Mouse (Mus musculus): ENCODE measurements around the gene BC025920. TPM values are rescaled to one million over a fixed set of nuclear protein-coding genes. Genes with fewer than 3 reads are reported as not detected.
A peak's percentile ranks its signal among the peaks of the same experiment; 100 is the strongest.

The BC025920 gene
- polyA plus RNA-seq, 1 experiment from 2014 or later, result 1.8 TPM

- 0 out of 2 replicates have a peak, but pooled peaks cover 4% of the 10 kb centered on the region for H3K27me3 ChIP-seq
- no peak overlapping the region for H3K4me3 ChIP-seq
- no peaks in the 10 kb centered on the region for H3K4me1 ChIP-seq (replicated peaks)
- H3K4me2 ChIP-seq, result no peak overlapping the region
- H3K9me3 ChIP-seq, result no peaks in the 10 kb centered on the region
- no peak overlapping the region for H3K27ac ChIP-seq
- no peak for ATAC-seq (ENCODE audit: low FRiP score)
- H3K36me3 ChIP-seq, result peaks cover 5% of the 10 kb centered on the region; the same call in 1 of the 2 replicates
- H3K9ac ChIP-seq, result no peak overlapping the region
- 63% methylated on average over 6 of the region's 6 CpGs for WGBS
Measured at GRCm38 (mm10) chr10:81615486-81615885, 9.4 kb downstream of the BC025920 start.

DNA sequence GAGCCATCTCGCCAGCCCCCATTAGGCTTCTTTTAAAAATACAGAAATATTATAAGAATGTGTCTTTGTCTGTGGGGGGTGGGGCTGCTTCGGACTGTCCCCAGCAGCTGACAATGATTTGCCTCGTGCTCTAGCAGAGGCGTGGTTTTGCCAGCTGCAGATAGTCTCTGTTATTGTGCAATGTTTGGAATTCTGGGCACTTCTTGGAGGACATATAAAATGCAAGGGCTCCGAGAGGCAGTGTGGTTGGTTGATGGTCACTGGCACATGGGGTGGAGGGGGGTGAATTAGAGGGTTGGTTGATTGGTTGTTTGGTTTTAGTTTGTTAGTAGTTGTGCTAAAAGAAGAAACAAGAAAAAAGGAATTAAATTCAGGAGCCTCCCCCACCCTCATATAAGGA lies 13.9 kb downstream of the BC025920 start:
- no peak for ATAC-seq (ENCODE audit: low FRiP score)
- no peaks in the 10 kb centered on the region for H3K4me1 ChIP-seq (replicated peaks)
- H3K4me2 ChIP-seq, result no peak overlapping the region
- no peak overlapping the region for H3K9ac ChIP-seq
- no peak overlapping the region for H3K27ac ChIP-seq
- H3K36me3 ChIP-seq, result peaks cover 47% of the 10 kb centered on the region
- H3K9me3 ChIP-seq, result no peaks in the 10 kb centered on the region
- no peaks in the 10 kb centered on the region for H3K27me3 ChIP-seq
- 93% methylated on average over 5 of the region's 5 CpGs for WGBS
- no peak overlapping the region for H3K4me3 ChIP-seq

GRCm38 (mm10) chr10:81620786-81621185 lies 14.7 kb downstream of the BC025920 start:
- no peak for ATAC-seq (ENCODE audit: low FRiP score)
- peaks cover 55% of the 10 kb centered on the region for H3K36me3 ChIP-seq
- 62% methylated on average over 9 of the region's 9 CpGs for WGBS

DNA sequence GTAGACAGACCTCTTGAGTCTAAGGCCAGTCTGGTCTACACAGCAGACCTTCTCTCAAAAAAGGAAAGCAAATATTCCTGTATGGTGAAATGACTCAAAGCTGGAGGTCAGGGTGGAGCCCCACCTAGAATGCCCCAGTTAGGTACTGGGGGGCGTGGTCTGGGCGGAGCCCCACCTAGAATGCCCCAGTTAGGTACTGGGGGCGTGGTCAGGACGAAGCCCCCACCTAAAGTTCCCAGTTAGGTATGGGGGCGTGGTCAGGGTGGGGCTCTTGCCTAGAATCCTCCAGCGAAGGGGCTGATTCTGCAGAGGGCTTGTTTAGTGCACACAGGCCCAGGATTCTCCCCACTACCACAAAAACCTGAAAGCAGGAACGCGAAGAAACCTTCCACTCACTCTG lies 17.4 kb downstream of the BC025920 start:
- no peak for ATAC-seq (ENCODE audit: low FRiP score)
- no peaks in the 10 kb centered on the region for H3K27me3 ChIP-seq
- H3K36me3 ChIP-seq, result peaks cover 61% of the 10 kb centered on the region
- H3K9ac ChIP-seq, result no peak overlapping the region
- H3K4me3 ChIP-seq, result no peak overlapping the region
- peaks cover 26% of the 10 kb centered on the region for H3K4me1 ChIP-seq (replicated peaks)
- no peak overlapping the region for H3K27ac ChIP-seq
- no peaks in the 10 kb centered on the region for H3K9me3 ChIP-seq
- 60% methylated on average over 8 of the region's 8 CpGs for WGBS
- no peak overlapping the region for H3K4me2 ChIP-seq

More at GRCm38 (mm10) chr10:81620786-81621185, 14.7 kb downstream of the BC025920 start:
- H3K4me2 ChIP-seq, result no peak overlapping the region
- no peak overlapping the region for H3K4me3 ChIP-seq
- no peaks in the 10 kb centered on the region for H3K9me3 ChIP-seq
- H3K9ac ChIP-seq, result no peak overlapping the region
- no peaks in the 10 kb centered on the region for H3K27me3 ChIP-seq
- no peak overlapping the region for H3K27ac ChIP-seq
- H3K4me1 ChIP-seq (replicated peaks), result peaks cover 4% of the 10 kb centered on the region

GRCm38 (mm10) chr10:81626101-81626993 lies 20.3 kb downstream of the BC025920 start:
- peaks cover 48% of the 10 kb centered on the region for H3K36me3 ChIP-seq
- peaks cover 27% of the 10 kb centered on the region for H3K4me1 ChIP-seq (replicated peaks)
- H3K27me3 ChIP-seq, result peaks cover 10% of the 10 kb centered on the region
- peak; percentile 2; the same call in 1 of the 2 replicates for ATAC-seq (ENCODE audit: low FRiP score)
- WGBS, result 93% methylated on average over 22 of the region's 22 CpGs
- H3K27ac ChIP-seq, result peak overlapping the region; percentile 91; the same call in 1 of the 2 replicates
- no peaks in the 10 kb centered on the region for H3K9me3 ChIP-seq
- H3K4me2 ChIP-seq, result peak overlapping the region; percentile 88
- H3K4me3 ChIP-seq, result peak overlapping the region; percentile 72
- H3K9ac ChIP-seq, result peak overlapping the region; percentile 85

- WGBS, result 6% methylated on average over 40 of the region's 40 CpGs
- Histone ChIP-seq H3K36me3 (peaks cover 40% of the 10 kb centered on the region), H3K4me3 (peak within 1 kb of the TSS; percentile 72), H3K27me3 (peaks cover 14% of the 10 kb centered on the region), H3K4me1 (replicated peaks) (peaks cover 27% of the 10 kb centered on the region), H3K27ac (peak within 1 kb of the TSS; percentile 91), H3K9ac (peak within 1 kb of the TSS; percentile 85), H3K9me3 (no peaks in the 10 kb centered on the region), H3K4me2 (peak within 1 kb of the TSS; percentile 88)
- peak; percentile 88 for ATAC-seq (ENCODE audit: low FRiP score)
Measured at GRCm38 (mm10) chr10:81626994-81627835, 21.1 kb downstream of the BC025920 start, which contains the start of gene Sirt6. Sirt6 (minus strand) TSS chr10:81627797.

- Histone ChIP-seq H3K4me1 (replicated peaks) (peaks cover 27% of the 10 kb centered on the region), H3K4me2 (peak overlapping the region; percentile 88), H3K27ac (peak overlapping the region; percentile 91), H3K36me3 (peaks cover 34% of the 10 kb centered on the region), H3K27me3 (peaks cover 16% of the 10 kb centered on the region), H3K9ac (peak overlapping the region; percentile 85), H3K9me3 (no peaks in the 10 kb centered on the region), H3K4me3 (peak overlapping the region; percentile 72)
- 65% methylated on average over 7 of the region's 7 CpGs for whole genome bisulfite sequencing
- peak; percentile 49 for ATAC-seq (ENCODE audit: low FRiP score)
Measured at GRCm38 (mm10) chr10:81627836-81628220, 21.8 kb downstream of the BC025920 start.

DNA sequence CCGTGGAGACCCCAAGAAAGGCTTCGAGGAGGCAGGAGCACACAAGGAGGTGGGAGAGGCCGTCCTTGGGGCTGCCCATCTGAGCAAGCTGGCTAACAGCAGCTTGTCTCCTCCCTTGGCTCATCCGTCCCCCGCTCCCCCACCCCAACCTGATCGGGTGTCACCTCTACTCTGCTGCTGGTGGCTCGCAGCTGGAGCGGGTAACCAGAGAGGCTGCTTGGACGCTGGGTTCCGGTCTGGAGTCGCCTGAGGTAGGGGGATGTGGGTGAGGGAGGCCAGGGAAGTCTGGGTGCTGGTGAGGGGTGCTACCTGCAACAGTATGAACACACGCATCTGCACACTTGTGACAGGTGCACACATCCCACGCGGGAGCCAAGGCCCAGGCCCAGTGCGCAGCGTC lies 22.3 kb downstream of the BC025920 start, which contains the start of gene Ankrd24:
Gene Ankrd24, plus strand, starts transcription at position 151 of the 400 bp plus-strand sequence.
- Histone ChIP-seq H3K4me3 (peak within 1 kb of the TSS; percentile 72), H3K4me1 (replicated peaks) (peaks cover 31% of the 10 kb centered on the region), H3K9ac (peak within 1 kb of the TSS; percentile 85), H3K27me3 (peaks cover 16% of the 10 kb centered on the region), H3K4me2 (peak within 1 kb of the TSS; percentile 88), H3K9me3 (no peaks in the 10 kb centered on the region), H3K36me3 (peaks cover 30% of the 10 kb centered on the region), H3K27ac (peak within 1 kb of the TSS; percentile 91)
- WGBS, result 82% methylated on average over 16 of the region's 16 CpGs
- peak; percentile 14; the same call in 1 of the 2 replicates for ATAC-seq (ENCODE audit: low FRiP score)

DNA sequence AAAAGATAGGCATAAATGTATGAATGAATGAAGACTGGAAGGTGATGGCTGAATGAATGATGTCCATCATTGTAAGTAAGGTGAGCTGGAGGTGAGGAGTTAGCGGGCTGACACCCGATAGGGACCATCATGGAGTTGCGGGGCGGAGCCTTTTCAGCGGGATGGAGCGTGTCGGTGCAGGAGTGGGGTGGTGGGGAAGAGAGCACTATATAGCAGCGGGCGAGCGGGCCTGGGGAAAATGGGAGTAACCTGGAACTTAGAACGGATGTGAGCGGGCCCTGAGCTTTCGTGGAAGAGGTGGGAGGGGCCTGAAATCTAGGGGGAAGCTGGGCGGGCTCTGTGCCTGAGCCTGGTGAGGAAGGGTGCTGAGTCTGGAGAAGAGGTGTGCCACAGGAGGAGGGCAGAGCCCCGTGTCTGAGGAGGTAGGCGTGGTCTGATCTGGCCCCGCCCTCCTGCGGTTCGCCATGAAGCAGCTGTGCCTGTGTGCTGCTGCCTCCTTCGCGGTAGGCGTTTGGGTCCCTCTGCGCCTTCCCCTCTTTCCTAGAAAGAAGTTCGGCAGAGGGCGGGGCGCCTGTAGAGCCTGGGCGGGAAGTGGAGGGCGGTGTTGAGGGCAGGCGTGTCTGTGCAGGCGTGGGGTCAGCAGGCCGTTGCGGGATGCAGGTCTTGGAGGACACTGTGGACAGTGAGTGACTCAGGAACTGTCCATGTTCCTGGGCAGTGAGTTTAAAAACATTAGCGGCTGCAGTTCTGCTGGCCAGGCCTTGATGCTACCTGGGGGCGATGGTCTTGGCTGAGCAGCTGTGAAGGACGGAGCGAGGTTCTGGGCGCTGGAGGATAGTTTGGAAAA lies 27.4 kb downstream of the BC025920 start:
- WGBS, result 4% methylated on average over 37 of the region's 37 CpGs
- ATAC-seq (ENCODE audit: low FRiP score), result peak; percentile 90
- peak overlapping the region; percentile 45 for H3K4me3 ChIP-seq

DNA sequence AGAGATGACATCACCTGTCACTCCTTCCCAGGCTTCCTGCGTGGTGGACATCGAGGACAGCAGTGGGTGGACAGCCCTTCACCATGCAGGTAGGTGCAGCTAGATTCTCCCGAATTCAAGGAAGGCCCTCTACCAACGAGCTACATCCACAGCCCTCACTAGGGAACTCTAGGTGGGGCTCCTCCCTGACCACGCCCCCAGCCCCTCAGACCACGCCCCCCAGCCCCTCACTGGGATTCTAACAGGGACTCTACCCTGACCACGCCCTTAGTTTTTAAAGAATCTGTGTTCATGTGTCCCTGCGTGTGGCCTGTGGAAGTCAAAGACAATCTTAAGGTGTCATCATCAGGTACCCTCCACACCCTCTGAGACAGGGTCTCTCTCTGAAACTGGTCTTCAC lies 30.3 kb downstream of the BC025920 start:
- Histone ChIP-seq H3K4me1 (replicated peaks) (peaks cover 22% of the 10 kb centered on the region), H3K36me3 (0 out of 2 replicates have a peak, but pooled peaks cover 6% of the 10 kb centered on the region), H3K27ac (no peak overlapping the region), H3K4me3 (no peak overlapping the region), H3K9ac (no peak overlapping the region), H3K4me2 (no peak overlapping the region), H3K9me3 (no peaks in the 10 kb centered on the region), H3K27me3 (peaks cover 33% of the 10 kb centered on the region)
- no peak for ATAC-seq (ENCODE audit: low FRiP score)
- WGBS, result 21% methylated on average over 7 of the region's 8 CpGs

More for the DNA sequence above, 27.4 kb downstream of the BC025920 start:
- H3K27me3 ChIP-seq, result peaks cover 42% of the 10 kb centered on the region
- peak overlapping the region; percentile 70 for H3K9ac ChIP-seq
- peak overlapping the region; percentile 64 for H3K27ac ChIP-seq
- no peaks in the 10 kb centered on the region for H3K36me3 ChIP-seq
- peak overlapping the region; percentile 60 for H3K4me2 ChIP-seq
- H3K9me3 ChIP-seq, result no peaks in the 10 kb centered on the region
- H3K4me1 ChIP-seq (replicated peaks), result peaks cover 12% of the 10 kb centered on the region

GRCm38 (mm10) chr10:81638101-81638500 lies 32.0 kb downstream of the BC025920 start:
- no peak overlapping the region for H3K27ac ChIP-seq
- WGBS, result 83% methylated on average over 6 of the region's 6 CpGs
- H3K9me3 ChIP-seq, result no peaks in the 10 kb centered on the region
- 0 out of 2 replicates have a peak, but pooled peaks cover 6% of the 10 kb centered on the region for H3K36me3 ChIP-seq
- H3K4me3 ChIP-seq, result no peak overlapping the region
- no peak overlapping the region for H3K9ac ChIP-seq
- no peak overlapping the region for H3K4me2 ChIP-seq
- peaks cover 38% of the 10 kb centered on the region for H3K4me1 ChIP-seq (replicated peaks)
- peaks cover 27% of the 10 kb centered on the region for H3K27me3 ChIP-seq
- no peak for ATAC-seq (ENCODE audit: low FRiP score)

Measured in hindbrain, embryonic 13.5 days (tissue).